Mouse (Mus musculus) hindbrain, postnatal 0 days (tissue): ENCODE results near the gene Cdk5rap1. TPM values are rescaled to one million over a fixed set of nuclear protein-coding genes. Genes with fewer than 3 reads are reported as not detected.

Source experiments
- ATAC-seq: fragments of 200-750 bp; cut with Nextera tagmentation; 2 replicates; pipeline ENCODE4 v1.8.0; 2017; ENCODE audit warnings: mild to moderate bottlenecking, moderate TSS enrichment, moderate library complexity
- DNase-seq: peaks from one replicate; pipeline ENCODE4 v3.0.0-alpha.2; 2015; ENCODE audit warnings: low spot score
- H3K27ac ChIP-seq: fragments of 300-500 bp; sonication (generic); 2 replicates; pipeline ENCODE4 v1.5.1; 2014; ENCODE audit warnings: mild to moderate bottlenecking
- H3K27me3 ChIP-seq: fragments of 300-500 bp; sonication (generic); 2 replicates; pipeline ENCODE4 v1.6.1; 2014; ENCODE audit warnings: low read length, mixed read lengths; ENCODE audit not compliant: insufficient read depth
- H3K36me3 ChIP-seq: fragments of 300-500 bp; sonication (generic); 2 replicates; pipeline ENCODE4 v1.6.1; 2014; ENCODE audit warnings: low read length, mixed read lengths; ENCODE audit not compliant: insufficient read depth
- H3K4me1 ChIP-seq: fragments of 300-500 bp; sonication (generic); 2 replicates; pipeline ENCODE4 v1.6.1; 2014; ENCODE audit warnings: antibody characterized with exemption, low read length, mixed read lengths; ENCODE audit not compliant: insufficient read depth
- H3K4me2 ChIP-seq: fragments of 300-500 bp; sonication (generic); 2 replicates; pipeline ENCODE4 v1.6.1; 2014; ENCODE audit warnings: low read depth, mild to moderate bottlenecking, low read length, moderate library complexity, mixed read lengths
- H3K4me3 ChIP-seq: fragments of 300-500 bp; sonication (generic); 2 replicates; pipeline ENCODE4 v1.5.1; 2014; ENCODE audit warnings: low read length
- H3K9ac ChIP-seq: fragments of 300-500 bp; sonication (generic); replicated peaks from 2 replicates; pipeline ENCODE4 v1.6.1; 2014; ENCODE audit warnings: mild to moderate bottlenecking, low read length, moderate library complexity, mixed read lengths
- H3K9me3 ChIP-seq: fragments of 300-500 bp; sonication (generic); 2 replicates; pipeline ENCODE4 v1.6.1; 2016; ENCODE audit warnings: low read length, mixed read lengths
- CTCF ChIP-seq: IDR thresholded peaks from 2 replicates; pipeline ENCODE4 v1.5.1; 2016; ENCODE audit warnings: antibody characterized with exemption, control low read depth, low read depth
- WGBS: fragments of 180-500 bp; shearing (Covaris S2); extraction: QIAGEN DNeasy Blood & Tissue Kit; methylation state at CpG from one replicate; pipeline ENCODE4 v1.1.7; 2014; 5-methylcytosine and 5-hydroxymethylcytosine counted together
- polyA plus RNA-seq: library from polyadenylated mRNA; unstranded; fragments of >200 nt; fragmentation: Nextera tagmentation; extraction: Ambion mirVana; gene quantifications from 2 replicates; pipeline ENCODE4 v1.2.1, GENCODE M21; 2015
- total RNA-seq: library from RNA; depleted of rRNA; stranded (reverse); fragments of >200 nt; gene quantifications from 2 replicates; pipeline ENCODE4 v1.2.3, GENCODE M21; 2014; rRNA removed

Gene Cdk5rap1
- total RNA-seq (9.6 and 13.2 TPM in 2 replicates), polyA plus RNA-seq (5.0 and 6.6 TPM in 2 replicates)

DNA sequence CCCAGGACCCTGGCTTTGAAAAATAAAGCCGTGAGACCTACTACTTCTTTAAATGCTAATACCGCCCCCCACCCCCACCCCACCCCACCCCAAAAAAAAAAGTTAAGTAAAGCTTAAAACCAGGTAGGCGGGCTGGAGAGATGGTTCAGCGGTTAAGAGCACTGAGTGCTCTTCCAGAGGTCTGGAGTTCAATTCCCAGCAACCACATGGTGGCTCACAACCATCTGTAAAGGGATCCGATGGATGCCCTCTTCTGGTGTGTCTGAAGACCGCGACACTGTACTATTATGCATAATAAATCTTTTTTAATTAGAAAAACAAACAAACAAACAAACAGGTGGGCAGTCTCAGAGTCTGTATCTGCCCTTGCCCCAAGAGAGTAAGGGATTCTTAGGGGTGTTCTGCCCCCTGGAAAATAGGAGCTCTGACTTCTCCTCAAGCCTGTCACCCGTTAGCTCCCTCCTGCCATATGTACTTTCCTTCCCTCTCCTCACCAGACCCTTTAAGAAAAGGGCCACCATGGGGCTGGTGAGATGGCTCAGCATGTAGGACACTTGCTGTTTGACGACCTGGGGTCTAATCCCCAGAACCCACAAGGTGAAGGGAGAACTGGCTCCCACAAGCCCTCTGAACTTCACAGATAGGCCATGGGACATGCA is at the start of gene Cdk5rap1:
Cdk5rap1 (minus strand) TSS at position 169 of the 659 bp plus-strand sequence.
- Histone ChIP-seq H3K9ac (peak within 1 kb of the TSS; percentile 91), H3K4me2 (peak within 1 kb of the TSS; percentile 71), H3K4me3 (peak within 1 kb of the TSS; percentile 88), H3K9me3 (no peaks in the 10 kb centered on the region), H3K4me1 (no peaks in the 10 kb centered on the region), H3K36me3 (0 out of 2 replicates have a peak, but pooled peaks cover 10% of the 10 kb centered on the region), H3K27me3 (no peaks in the 10 kb centered on the region), H3K27ac (peak within 1 kb of the TSS; percentile 91)
- peak; percentile 46 for ATAC-seq
- no peak for DNase-seq
- 15% methylated on average over 9 of the region's 9 CpGs for WGBS
- 0 out of 2 replicates have a peak, but pooled peaks have one; percentile 15 for TF ChIP-seq CTCF

DNA sequence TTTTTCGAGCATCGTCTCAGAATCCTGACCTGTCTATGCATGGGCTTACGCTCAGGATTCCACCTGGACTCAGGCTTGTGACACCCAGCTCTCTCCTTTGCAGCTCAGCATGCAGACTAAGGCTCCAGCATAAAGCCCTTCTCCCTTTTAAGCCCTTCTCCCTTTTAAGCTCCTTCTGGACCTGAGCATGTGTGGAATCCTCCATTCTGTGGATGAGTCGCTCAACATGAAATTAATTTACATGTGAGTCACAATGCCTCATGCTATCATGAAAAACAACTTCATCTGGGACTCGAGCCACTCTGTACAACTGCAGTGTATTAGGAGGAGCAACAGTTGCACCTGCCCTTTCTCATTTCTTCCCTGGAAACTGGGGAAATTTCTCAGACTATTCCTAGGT is 49.4 kb upstream of the Cdk5rap1 start:
- ATAC-seq (no peak), DNase-seq (no peak)
- no peak for TF ChIP-seq CTCF
- Histone ChIP-seq H3K4me1 (0 out of 2 replicates have a peak, but pooled peaks cover 8% of the 10 kb centered on the region), H3K27me3 (no peaks in the 10 kb centered on the region), H3K36me3 (no peaks in the 10 kb centered on the region), H3K9ac (no peak overlapping the region), H3K9me3 (no peaks in the 10 kb centered on the region), H3K4me2 (no peak overlapping the region), H3K4me3 (no peak overlapping the region), H3K27ac (peak overlapping the region; percentile 74; the same call in 1 of the 2 replicates)
- WGBS = 60% methylated on average over 5 of the region's 5 CpGs

GRCm38 (mm10) chr2:154420942-154421731 is 48.3 kb upstream of the Cdk5rap1 start:
- no peaks in the 10 kb centered on the region for H3K9me3 ChIP-seq
- H3K27me3 ChIP-seq = no peaks in the 10 kb centered on the region
- H3K27ac ChIP-seq = peak overlapping the region; percentile 74
- DNase-seq (peak; percentile 88), ATAC-seq (peak; percentile 95)
- WGBS = 23% methylated on average over 7 of the region's 7 CpGs
- 0 out of 2 replicates have a peak, but pooled peaks cover 8% of the 10 kb centered on the region for H3K4me1 ChIP-seq
- H3K4me2 ChIP-seq = no peak overlapping the region
- no peaks in the 10 kb centered on the region for H3K36me3 ChIP-seq
- no peak overlapping the region for H3K9ac ChIP-seq
- no peak overlapping the region for H3K4me3 ChIP-seq
- TF ChIP-seq CTCF = no peak

DNA sequence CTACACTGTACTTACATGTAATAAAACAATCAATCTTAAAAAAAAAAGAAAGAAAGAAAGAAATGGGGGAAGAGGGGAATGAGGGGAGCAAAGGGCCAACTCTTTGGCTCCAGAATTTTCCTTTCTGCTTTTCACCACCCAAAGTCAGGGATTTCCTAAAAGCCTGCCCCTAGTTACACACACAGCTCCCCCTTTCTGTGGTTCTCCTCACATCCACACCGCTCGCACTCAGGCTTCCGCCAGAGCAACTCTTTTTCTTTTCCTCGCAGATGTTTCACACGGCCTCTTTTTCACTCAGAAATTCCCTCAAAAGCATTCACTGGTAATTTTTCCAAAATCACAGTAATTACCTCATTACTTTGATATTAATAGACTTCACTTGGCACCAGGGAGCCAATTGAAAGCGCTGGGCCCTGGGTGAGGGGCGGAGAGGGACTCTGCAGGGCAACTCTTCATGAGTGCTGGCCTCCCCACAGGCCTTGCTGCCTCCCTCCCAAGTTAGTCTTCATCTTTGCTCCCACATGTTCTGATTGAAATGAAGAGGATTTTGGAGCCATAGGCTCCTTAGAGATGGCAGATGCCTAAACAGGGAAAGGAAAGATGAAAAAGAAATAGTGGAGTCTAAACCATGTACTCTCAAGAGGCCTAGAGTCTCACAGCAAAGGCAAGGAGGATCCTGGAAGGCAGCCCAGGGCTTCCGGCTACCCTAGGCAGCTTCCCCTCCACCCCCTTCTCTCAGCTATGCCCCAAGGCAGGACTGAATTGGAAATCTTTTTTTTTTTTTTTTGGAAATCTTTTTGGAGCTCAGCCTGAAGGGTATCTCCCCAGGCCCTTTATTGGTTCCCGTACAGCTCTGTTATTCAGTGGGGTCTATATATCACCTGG is 47.1 kb upstream of the Cdk5rap1 start:
- Histone ChIP-seq H3K9me3 (no peaks in the 10 kb centered on the region), H3K36me3 (no peaks in the 10 kb centered on the region), H3K9ac (no peak overlapping the region), H3K4me2 (no peak overlapping the region), H3K27ac (peak overlapping the region; percentile 56; the same call in 1 of the 2 replicates), H3K27me3 (no peaks in the 10 kb centered on the region), H3K4me1 (0 out of 2 replicates have a peak, but pooled peaks cover 8% of the 10 kb centered on the region), H3K4me3 (no peak overlapping the region)
- TF ChIP-seq CTCF = peak; percentile 3; the same call in 1 of the 2 replicates
- no peak for ATAC-seq
- WGBS = 50% methylated on average over 9 of the region's 9 CpGs
- DNase-seq = peak; percentile 10

DNA sequence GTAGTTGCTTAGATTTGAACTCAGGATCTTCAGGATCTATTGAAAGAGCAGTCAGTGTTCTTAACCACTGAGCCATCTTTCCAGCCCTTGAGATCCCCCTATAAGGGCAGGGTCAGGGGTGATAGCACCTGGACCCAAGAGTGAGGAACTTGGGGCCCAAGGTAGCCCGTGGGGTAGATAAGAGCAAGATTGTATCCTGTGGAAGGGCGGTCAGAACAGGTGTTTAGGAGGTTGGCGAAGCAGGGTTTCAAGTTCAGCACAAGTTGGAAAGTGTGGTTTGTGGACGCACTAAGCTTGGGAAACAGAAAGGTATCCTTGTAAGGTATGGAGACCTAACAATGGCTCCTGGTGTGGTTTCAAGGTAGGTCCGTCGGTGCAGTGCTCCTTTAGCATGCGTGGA is 45.2 kb upstream of the Cdk5rap1 start:
- no peak for TF ChIP-seq CTCF
- DNase-seq (no peak), ATAC-seq (no peak)
- Histone ChIP-seq H3K27me3 (no peaks in the 10 kb centered on the region), H3K4me2 (no peak overlapping the region), H3K4me3 (no peak overlapping the region), H3K27ac (no peak overlapping the region), H3K9me3 (no peaks in the 10 kb centered on the region), H3K4me1 (0 out of 2 replicates have a peak, but pooled peaks cover 8% of the 10 kb centered on the region), H3K9ac (no peak overlapping the region), H3K36me3 (no peaks in the 10 kb centered on the region)
- 93% methylated on average over 7 of the region's 7 CpGs for WGBS

DNA sequence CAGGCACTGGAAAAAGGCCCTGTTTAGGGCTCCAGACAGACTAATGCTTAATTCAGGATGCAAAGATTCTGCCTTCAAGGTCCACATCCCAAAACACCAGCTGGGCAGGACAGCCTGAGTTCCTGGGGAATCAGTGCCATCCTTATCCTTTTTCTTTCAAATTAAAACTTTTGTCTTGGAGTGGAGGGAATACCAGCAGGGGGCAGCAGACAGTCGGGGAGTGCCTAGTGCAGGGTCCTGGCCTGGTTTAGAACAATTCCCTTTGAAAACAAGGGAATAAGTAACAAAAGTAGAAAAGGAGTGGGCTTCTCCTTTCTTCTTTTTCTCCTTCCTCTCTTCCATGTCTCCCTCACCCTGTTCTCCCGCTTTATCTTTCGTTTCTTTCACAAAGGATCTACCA is 44.3 kb upstream of the Cdk5rap1 start:
- no peaks in the 10 kb centered on the region for H3K27me3 ChIP-seq
- 11% methylated on average over 3 of the region's 3 CpGs for WGBS
- H3K9me3 ChIP-seq = no peaks in the 10 kb centered on the region
- TF ChIP-seq CTCF = peak; percentile 85
- no peak overlapping the region for H3K27ac ChIP-seq
- no peak overlapping the region for H3K9ac ChIP-seq
- no peak overlapping the region for H3K4me2 ChIP-seq
- H3K4me3 ChIP-seq = no peak overlapping the region
- ATAC-seq = no peak
- H3K4me1 ChIP-seq = 0 out of 2 replicates have a peak, but pooled peaks cover 8% of the 10 kb centered on the region
- H3K36me3 ChIP-seq = no peaks in the 10 kb centered on the region
- DNase-seq = peak; percentile 83
